Mouse (Mus musculus) MEL (cell line): ENCODE measurements at regions not wholly inside any gene's neighbourhood (a gene's known extent, or its start where the extent isn't known, plus 50 kb on each side); places are given as distances from the start of the nearest gene placed in this dataset.

ENCODE experiments used
- DNase-seq: peaks from one replicate; pipeline ENCODE4 v3.0.0; 2011; ENCODE audit warnings: low read depth, low spot score
- H3K27ac ChIP-seq: 2 replicates; pipeline ENCODE4 v1.5.1; 2012; ENCODE audit warnings: low read depth, mild to moderate bottlenecking, control low read depth, low read length, moderate library complexity; ENCODE audit not compliant: control insufficient read depth
- H3K27me3 ChIP-seq, 2 experiments: fragments of 150-350 bp in 1 of 2; sonication (generic) in 1 of 2; 2 replicates each; pipeline ENCODE4 v1.6.1; 2012; ENCODE audit warnings: low read length in 2 of 2, mild to moderate bottlenecking in 2 of 2, improper control_type of control experiment in 1 of 2, moderate library complexity in 1 of 2; ENCODE audit not compliant: insufficient read depth in 2 of 2, control insufficient read depth in 1 of 2
- H3K36me3 ChIP-seq, 2 experiments: 2 replicates each; pipeline ENCODE4 v1.6.1; 2012 to 2014; ENCODE audit warnings: low read length in 2 of 2, improper control_type of control experiment in 1 of 2, inconsistent platforms in 1 of 2, mild to moderate bottlenecking in 1 of 2; ENCODE audit not compliant: insufficient read depth in 2 of 2, control insufficient read depth in 1 of 2
- H3K4me1 ChIP-seq, 2 experiments: fragments of 150-350 bp in 1 of 2; sonication (generic) in 1 of 2; 2 replicates each; pipeline ENCODE4 v1.6.1; 2012; ENCODE audit warnings: low read length in 2 of 2, improper control_type of control experiment in 1 of 2, mild to moderate bottlenecking in 1 of 2; ENCODE audit not compliant: insufficient read depth in 2 of 2, control insufficient read depth in 1 of 2
- H3K4me3 ChIP-seq, 2 experiments: fragments of 150-350 bp in 1 of 2; sonication (generic) in 1 of 2; 2 replicates each; pipeline ENCODE4 v1.5.1; 2012; ENCODE audit warnings: low read depth in 2 of 2, low read length in 2 of 2, mild to moderate bottlenecking in 2 of 2, moderate library complexity in 2 of 2, control low read depth in 1 of 2, improper control_type of control experiment in 1 of 2; ENCODE audit not compliant: control insufficient read depth in 1 of 2, insufficient read depth in 1 of 2
- H3K79me2 ChIP-seq: 2 replicates; pipeline ENCODE4 v1.6.1; 2012; ENCODE audit warnings: mild to moderate bottlenecking, low read length, moderate library complexity; ENCODE audit not compliant: control insufficient read depth, poor library complexity, insufficient read depth
- H3K9ac ChIP-seq: 2 replicates; pipeline ENCODE4 v1.6.1; 2012; ENCODE audit warnings: low read depth, mild to moderate bottlenecking, control low read depth, low read length, moderate library complexity; ENCODE audit not compliant: control insufficient read depth, poor library complexity, severe bottlenecking
- H3K9me3 ChIP-seq: fragments of 150-350 bp; sonication (generic); replicated peaks from 2 replicates; pipeline ENCODE4 v1.6.1; 2012; ENCODE audit warnings: mild to moderate bottlenecking, low read length, improper control_type of control experiment, moderate library complexity; ENCODE audit not compliant: insufficient read depth
- BHLHE40 ChIP-seq: IDR thresholded peaks from 2 replicates; pipeline ENCODE4 v1.6.1; 2012; ENCODE audit warnings: low read depth, mild to moderate bottlenecking, inconsistent platforms, low read length, improper control_type of control experiment, borderline replicate concordance
- E2F4 ChIP-seq: IDR thresholded peaks from 2 replicates; pipeline ENCODE4 v1.6.1; 2011; ENCODE audit warnings: low read depth, low read length, improper control_type of control experiment, borderline replicate concordance
- ELF1 ChIP-seq: IDR thresholded peaks from 2 replicates; pipeline ENCODE4 v1.6.1; 2014; ENCODE audit warnings: low read depth, mild to moderate bottlenecking, inconsistent platforms, low read length, improper control_type of control experiment, moderate library complexity
- EP300 ChIP-seq, 2 experiments: IDR thresholded peaks; 2 replicates each; pipeline ENCODE4 v1.6.1; 2011; ENCODE audit warnings: improper control_type of control experiment in 2 of 2, low read length in 2 of 2, low read depth in 1 of 2, mild to moderate bottlenecking in 1 of 2
- ETS1 ChIP-seq: IDR thresholded peaks from 2 replicates; pipeline ENCODE4 v1.6.1; 2012; ENCODE audit warnings: low read depth, mild to moderate bottlenecking, inconsistent platforms, low read length, improper control_type of control experiment, moderate library complexity
- GABPA ChIP-seq: IDR thresholded peaks from 2 replicates; pipeline ENCODE4 v1.6.1; 2012; ENCODE audit warnings: low read depth, mild to moderate bottlenecking, inconsistent platforms, low read length, improper control_type of control experiment, moderate library complexity
- GATA1 ChIP-seq: IDR thresholded peaks from 2 replicates; pipeline ENCODE4 v1.6.1; 2011; ENCODE audit warnings: low read depth, low read length, improper control_type of control experiment
- HCFC1 ChIP-seq: IDR thresholded peaks from 2 replicates; pipeline ENCODE4 v1.6.1; 2012; ENCODE audit warnings: low read depth, mild to moderate bottlenecking, inconsistent platforms, low read length, improper control_type of control experiment, moderate library complexity
- MAFK ChIP-seq: IDR thresholded peaks from 2 replicates; pipeline ENCODE4 v1.6.1; 2011; ENCODE audit warnings: low read depth, mild to moderate bottlenecking, low read length, improper control_type of control experiment, borderline replicate concordance
- MAX ChIP-seq: IDR thresholded peaks from 2 replicates; pipeline ENCODE4 v1.6.1; 2011; ENCODE audit warnings: low read length, improper control_type of control experiment
- MAZ ChIP-seq: IDR thresholded peaks from 2 replicates; pipeline ENCODE4 v1.6.1; 2012; ENCODE audit warnings: low read depth, mild to moderate bottlenecking, inconsistent platforms, low read length, improper control_type of control experiment
- MEF2A ChIP-seq: IDR thresholded peaks from 2 replicates; pipeline ENCODE4 v1.6.1; 2014; ENCODE audit warnings: low read depth, mild to moderate bottlenecking, inconsistent platforms, low read length, improper control_type of control experiment; ENCODE audit not compliant: poor library complexity, insufficient replicate concordance, severe bottlenecking; ENCODE audit errors: extremely low read depth
- MYB ChIP-seq: IDR thresholded peaks from 2 replicates; pipeline ENCODE4 v1.6.1; 2011; ENCODE audit warnings: mild to moderate bottlenecking, low read depth, low read length, improper control_type of control experiment
- MYC ChIP-seq: IDR thresholded peaks from 2 replicates; pipeline ENCODE4 v1.6.1; 2011; ENCODE audit warnings: low read depth, mild to moderate bottlenecking, low read length, improper control_type of control experiment, moderate library complexity
- NELFE ChIP-seq: IDR thresholded peaks from 2 replicates; pipeline ENCODE4 v1.6.1; 2011; ENCODE audit warnings: low read depth, low read length, improper control_type of control experiment
- POLR2A ChIP-seq, 2 experiments: IDR thresholded peaks; 2 replicates each; pipeline ENCODE4 v1.6.1; 2011 to 2012; ENCODE audit warnings: low read length in 2 of 2, mild to moderate bottlenecking in 2 of 2, control low read depth in 1 of 2, improper control_type of control experiment in 1 of 2, low read depth in 1 of 2, moderate library complexity in 1 of 2; ENCODE audit not compliant: control insufficient read depth in 1 of 2, insufficient read depth in 1 of 2, poor library complexity in 1 of 2
- POLR2AphosphoS5 ChIP-seq: IDR thresholded peaks from 2 replicates; pipeline ENCODE4 v1.6.1; 2012; ENCODE audit warnings: low read depth, borderline replicate concordance, mild to moderate bottlenecking, inconsistent platforms, low read length, moderate library complexity, mixed read lengths
- RAD21 ChIP-seq: IDR thresholded peaks from 2 replicates; pipeline ENCODE4 v1.6.1; 2011; ENCODE audit warnings: mild to moderate bottlenecking, low read depth, low read length, improper control_type of control experiment
- TBP ChIP-seq: IDR thresholded peaks from 2 replicates; pipeline ENCODE4 v1.8.0; 2011; ENCODE audit warnings: low read depth, low read length, improper control_type of control experiment
- TCF12 ChIP-seq: IDR thresholded peaks from 2 replicates; pipeline ENCODE4 v1.6.1; 2014; ENCODE audit warnings: low read depth, mild to moderate bottlenecking, inconsistent platforms, low read length, improper control_type of control experiment, moderate library complexity
- USF2 ChIP-seq, 2 experiments: IDR thresholded peaks; 2 replicates each; pipeline ENCODE4 v1.6.1; 2011 to 2012; ENCODE audit warnings: improper control_type of control experiment in 2 of 2, low read length in 2 of 2, borderline replicate concordance in 1 of 2, inconsistent platforms in 1 of 2, low read depth in 1 of 2, mild to moderate bottlenecking in 1 of 2; ENCODE audit not compliant: insufficient read depth in 1 of 2
- ZKSCAN1 ChIP-seq: IDR thresholded peaks from 2 replicates; pipeline ENCODE4 v1.6.1; 2012; ENCODE audit warnings: low read depth, mild to moderate bottlenecking, inconsistent platforms, low read length, improper control_type of control experiment, moderate library complexity
- ZNF384 ChIP-seq: IDR thresholded peaks from 2 replicates; pipeline ENCODE4 v1.6.1; 2012; ENCODE audit warnings: low read depth, mild to moderate bottlenecking, inconsistent platforms, low read length, improper control_type of control experiment

DNA sequence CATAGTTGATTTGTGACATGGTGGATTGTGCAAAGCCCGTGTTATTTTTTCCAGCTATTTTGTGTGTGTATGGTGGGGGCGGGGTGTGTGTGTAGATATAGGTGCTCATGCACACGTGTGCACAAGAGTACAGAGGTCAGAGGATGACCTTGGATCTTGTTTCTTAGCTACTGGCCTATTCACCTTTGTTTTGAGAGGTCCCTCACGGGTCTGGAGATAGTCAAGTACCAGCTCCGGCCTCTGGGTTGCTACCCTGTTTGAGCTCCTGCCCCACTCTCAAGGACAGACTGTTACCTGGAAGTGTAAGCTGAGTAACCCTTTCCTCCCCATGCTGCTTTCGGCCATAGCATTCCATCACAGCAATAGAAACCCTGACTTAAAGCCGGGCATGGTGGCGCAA lies 138.0 kb downstream of the Fam43a start:
- Histone ChIP-seq H3K79me2 (no peaks in the 10 kb centered on the region), H3K9me3 (no peaks in the 10 kb centered on the region), H3K4me3 (no peak overlapping the region), H3K27ac (no peak overlapping the region), H3K27me3 (peaks cover 3 to 8% of the 10 kb centered on the region in 2 experiments), H3K4me1 (no peaks in the 10 kb centered on the region), H3K36me3 (no peaks in the 10 kb centered on the region), H3K9ac (no peak overlapping the region)
- no peak for DNase-seq
- no peak for TF ChIP-seq USF2 (IDR thresholded peaks at IDR 0.05; ENCODE audit: borderline replicate concordance in 1 of 2, insufficient read depth in 1 of 2, low read depth in 1 of 2, low read length in 2 of 2)
- no peak for TF ChIP-seq E2F4
- TF ChIP-seq MAZ, result no peak
- no peak for TF ChIP-seq EP300 (IDR thresholded peaks at IDR 0.05; ENCODE audit: low read depth in 1 of 2, low read length in 2 of 2)
- TF ChIP-seq ETS1, result no peak
- no peak for TF ChIP-seq ELF1
- no peak for TF ChIP-seq GATA1
- TF ChIP-seq TCF12, result no peak
- TF ChIP-seq RAD21, result no peak
- no peak for TF ChIP-seq ZNF384
- TF ChIP-seq MYB, result no peak

- TF ChIP-seq TCF12 (no peak), HCFC1 (no peak), MAFK (no peak), POLR2A (IDR thresholded peaks at IDR 0.05; ENCODE audit: control insufficient read depth in 1 of 2, insufficient read depth in 1 of 2, low read depth in 1 of 2, low read length in 2 of 2, poor library complexity in 1 of 2) (no peak), MYB (no peak), GABPA (no peak), MAX (no peak), POLR2AphosphoS5 (no peak), MYC (no peak), TBP (no peak), MEF2A (no peak), BHLHE40 (no peak), RAD21 (no peak), ZKSCAN1 (no peak), NELFE (no peak)
- peaks cover 3 to 13% of the 10 kb centered on the region in 2 experiments for H3K27me3 ChIP-seq
- DNase-seq, result no peak
These were observed 140.1 kb downstream of the Fam43a start for GRCm38 (mm10) chr16:30739651-30740050.

More at GRCm38 (mm10) chr16:30739651-30740050, 140.1 kb downstream of the Fam43a start:
- Histone ChIP-seq H3K4me1 (no peaks in the 10 kb centered on the region), H3K4me3 (no peak overlapping the region), H3K27ac (no peak overlapping the region), H3K36me3 (no peaks in the 10 kb centered on the region), H3K9me3 (no peaks in the 10 kb centered on the region), H3K9ac (no peak overlapping the region), H3K79me2 (no peaks in the 10 kb centered on the region)
